Mouse (Mus musculus) embryonic fibroblast, embryonic 13.5 days (primary cell): ENCODE measurements at regions not wholly inside any gene's neighbourhood (a gene's known extent, or its start where the extent isn't known, plus 50 kb on each side); places are given as distances from the start of the nearest gene placed in this dataset.

Source experiments
- CTCF ChIP-seq: IDR thresholded peaks from 2 replicates; pipeline ENCODE4 v1.5.1; 2011; ENCODE audit warnings: mild to moderate bottlenecking, control low read depth, low read length, moderate library complexity, borderline replicate concordance; ENCODE audit not compliant: insufficient read depth
- POLR2A ChIP-seq: IDR thresholded peaks from 2 replicates; pipeline ENCODE4 v1.6.1; 2011; ENCODE audit warnings: low read depth, mild to moderate bottlenecking, control low read depth, low read length, moderate library complexity

DNA sequence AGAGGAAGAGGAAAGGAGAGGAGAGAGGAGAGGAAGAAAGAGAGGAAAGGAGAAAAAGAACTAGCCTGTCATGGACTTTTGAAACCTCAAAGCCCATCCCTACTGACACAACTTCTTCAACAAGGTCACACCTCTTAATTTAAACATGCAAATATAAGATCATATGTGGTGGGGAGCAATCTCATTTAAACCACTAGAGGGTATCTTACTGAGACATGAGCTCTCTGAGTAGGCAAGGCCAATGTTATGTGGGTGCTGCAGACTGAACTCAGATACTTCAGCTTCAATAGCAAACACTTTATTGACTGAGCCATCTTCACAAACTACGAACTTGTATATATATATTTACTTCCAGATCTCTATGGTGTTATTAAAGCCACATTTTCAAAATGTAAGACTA lies 156.9 kb downstream of the Mex3b start:
- TF ChIP-seq CTCF (no peak), POLR2A (no peak)
